Mouse (Mus musculus) thymus, adult 2 months (tissue): ENCODE measurements around the gene Dmp1. TPM values are rescaled to one million over a fixed set of nuclear protein-coding genes. Genes with fewer than 3 reads are reported as not detected.

Experiments used
- DNase-seq: peaks from one replicate; pipeline ENCODE4 v3.0.0; 2021
- H3K27ac ChIP-seq: fragments of 200-500 bp; 2 replicates; pipeline ENCODE4 v1.5.1; 2012; ENCODE audit warnings: low read length, control low read depth; ENCODE audit not compliant: control insufficient read depth, insufficient read depth
- H3K27me3 ChIP-seq: fragments of 200-500 bp; 2 replicates; pipeline ENCODE4 v1.6.1; 2012; ENCODE audit warnings: mild to moderate bottlenecking, low read length, moderate library complexity, mixed read lengths; ENCODE audit not compliant: control insufficient read depth, insufficient read depth
- H3K36me3 ChIP-seq: fragments of 200-500 bp; 2 replicates; pipeline ENCODE4 v1.6.1; 2012; ENCODE audit warnings: mild to moderate bottlenecking, low read length, moderate library complexity; ENCODE audit not compliant: control insufficient read depth, insufficient read depth
- H3K4me1 ChIP-seq: fragments of 200-500 bp; replicated peaks from 2 replicates; pipeline ENCODE4 v1.6.1; 2012; ENCODE audit warnings: low read length; ENCODE audit not compliant: control insufficient read depth, insufficient read depth
- H3K4me3 ChIP-seq: fragments of 200-500 bp; 2 replicates; pipeline ENCODE4 v1.5.1; 2012; ENCODE audit warnings: mild to moderate bottlenecking, low read length, control low read depth, moderate library complexity; ENCODE audit not compliant: control insufficient read depth, insufficient read depth
- CTCF ChIP-seq: fragments of 200-500 bp; IDR thresholded peaks from 2 replicates; pipeline ENCODE4 v1.5.1; 2012; ENCODE audit warnings: mild to moderate bottlenecking, control low read depth, low read length, moderate library complexity, borderline replicate concordance; ENCODE audit not compliant: control insufficient read depth, poor library complexity, insufficient read depth; ENCODE audit errors: extremely low read depth
- POLR2A ChIP-seq: fragments of 200-500 bp; IDR thresholded peaks from 2 replicates; pipeline ENCODE4 v1.6.1; 2012; ENCODE audit warnings: mild to moderate bottlenecking, low read length, control low read depth, moderate library complexity; ENCODE audit not compliant: control insufficient read depth, poor library complexity, insufficient read depth; ENCODE audit errors: extremely low read depth
- WGBS: fragments of 180-500 bp; shearing (Covaris S2); methylation state at CpG from one replicate; pipeline ENCODE4 v1.1.7; 2018; 5-methylcytosine and 5-hydroxymethylcytosine counted together
- polyA plus RNA-seq: library from polyadenylated mRNA; depleted of rRNA; stranded (reverse); fragments of >200 nt; gene quantifications from 2 replicates; pipeline ENCODE4 v1.2.3, GENCODE M21; 2012

The Dmp1 gene
- polyA plus RNA-seq, 1 experiment, result not detected

- Histone ChIP-seq H3K27ac (no peak overlapping the region), H3K4me1 (no peaks in the 10 kb centered on the region), H3K4me3 (no peak overlapping the region), H3K27me3 (no peaks in the 10 kb centered on the region), H3K36me3 (no peaks in the 10 kb centered on the region)
- DNase-seq, result no peak
- TF ChIP-seq CTCF (no peak), POLR2A (no peak)
- 93% methylated on average over 1 of the region's 1 CpGs for WGBS
Observed at GRCm38 (mm10) chr5:104183743-104184142, 18.7 kb upstream of the Dmp1 start.

- 89% methylated on average over 3 of the region's 3 CpGs for WGBS
- H3K27ac ChIP-seq, result no peak overlapping the region
- no peak overlapping the region for H3K4me3 ChIP-seq
- H3K4me1 ChIP-seq, result no peaks in the 10 kb centered on the region
- TF ChIP-seq POLR2A, result no peak
- no peak for TF ChIP-seq CTCF
- no peak for DNase-seq
- no peaks in the 10 kb centered on the region for H3K27me3 ChIP-seq
- H3K36me3 ChIP-seq, result no peaks in the 10 kb centered on the region
Observed at GRCm38 (mm10) chr5:104187281-104187680, 15.1 kb upstream of the Dmp1 start.

- no peak overlapping the region for H3K4me3 ChIP-seq
- no peak for TF ChIP-seq POLR2A
- no peak for TF ChIP-seq CTCF
- DNase-seq, result no peak
- H3K4me1 ChIP-seq, result no peaks in the 10 kb centered on the region
- no peaks in the 10 kb centered on the region for H3K27me3 ChIP-seq
- H3K27ac ChIP-seq, result no peak overlapping the region
- 91% methylated on average over 1 of the region's 1 CpGs for WGBS
- no peaks in the 10 kb centered on the region for H3K36me3 ChIP-seq
Observed at GRCm38 (mm10) chr5:104195086-104195485, 7.3 kb upstream of the Dmp1 start.

- Histone ChIP-seq H3K27ac (no peak overlapping the region), H3K36me3 (no peaks in the 10 kb centered on the region), H3K4me3 (no peak overlapping the region), H3K4me1 (no peaks in the 10 kb centered on the region), H3K27me3 (no peaks in the 10 kb centered on the region)
- DNase-seq, result no peak
- TF ChIP-seq POLR2A, result no peak
- 91% methylated on average over 12 of the region's 12 CpGs for WGBS
Observed at GRCm38 (mm10) chr5:104201153-104201950, 1.1 kb upstream of the Dmp1 start.

- no peak overlapping the region for H3K4me3 ChIP-seq
- H3K36me3 ChIP-seq, result no peaks in the 10 kb centered on the region
- 89% methylated on average over 11 of the region's 11 CpGs for WGBS
Observed at GRCm38 (mm10) chr5:104212531-104212930, 10.1 kb downstream of the Dmp1 start.

GRCm38 (mm10) chr5:104218926-104219325 is 16.5 kb downstream of the Dmp1 start:
- no peak for DNase-seq
- Histone ChIP-seq H3K27me3 (no peaks in the 10 kb centered on the region), H3K4me3 (no peak overlapping the region), H3K36me3 (no peaks in the 10 kb centered on the region), H3K27ac (no peak overlapping the region), H3K4me1 (no peaks in the 10 kb centered on the region)
- WGBS, result 34% methylated on average over 5 of the region's 5 CpGs
- no peak for TF ChIP-seq POLR2A
- no peak for TF ChIP-seq CTCF

More at GRCm38 (mm10) chr5:104212531-104212930, 10.1 kb downstream of the Dmp1 start:
- H3K4me1 ChIP-seq, result no peaks in the 10 kb centered on the region
- no peak for DNase-seq
- H3K27me3 ChIP-seq, result no peaks in the 10 kb centered on the region
- TF ChIP-seq CTCF, result no peak
- no peak for TF ChIP-seq POLR2A
- H3K27ac ChIP-seq, result no peak overlapping the region
